Mouse (Mus musculus) left cerebral cortex, adult 9 months (tissue): Measurements from ENCODE around the gene Ccdc57.

ENCODE experiments used
- DNase-seq, 2 experiments: peaks; one replicate each; pipeline ENCODE4 v3.0.0; 2022; ENCODE audit warnings: low spot score in 2 of 2

Gene Ccdc57

GRCm38 (mm10) chr11:120951731-120952730 is 19.4 kb upstream of the Ccdc57 start:
- DNase-seq = no peak

- no peak for DNase-seq
Observed at GRCm38 (mm10) chr11:120951237-120951636, 18.6 kb upstream of the Ccdc57 start.

DNA sequence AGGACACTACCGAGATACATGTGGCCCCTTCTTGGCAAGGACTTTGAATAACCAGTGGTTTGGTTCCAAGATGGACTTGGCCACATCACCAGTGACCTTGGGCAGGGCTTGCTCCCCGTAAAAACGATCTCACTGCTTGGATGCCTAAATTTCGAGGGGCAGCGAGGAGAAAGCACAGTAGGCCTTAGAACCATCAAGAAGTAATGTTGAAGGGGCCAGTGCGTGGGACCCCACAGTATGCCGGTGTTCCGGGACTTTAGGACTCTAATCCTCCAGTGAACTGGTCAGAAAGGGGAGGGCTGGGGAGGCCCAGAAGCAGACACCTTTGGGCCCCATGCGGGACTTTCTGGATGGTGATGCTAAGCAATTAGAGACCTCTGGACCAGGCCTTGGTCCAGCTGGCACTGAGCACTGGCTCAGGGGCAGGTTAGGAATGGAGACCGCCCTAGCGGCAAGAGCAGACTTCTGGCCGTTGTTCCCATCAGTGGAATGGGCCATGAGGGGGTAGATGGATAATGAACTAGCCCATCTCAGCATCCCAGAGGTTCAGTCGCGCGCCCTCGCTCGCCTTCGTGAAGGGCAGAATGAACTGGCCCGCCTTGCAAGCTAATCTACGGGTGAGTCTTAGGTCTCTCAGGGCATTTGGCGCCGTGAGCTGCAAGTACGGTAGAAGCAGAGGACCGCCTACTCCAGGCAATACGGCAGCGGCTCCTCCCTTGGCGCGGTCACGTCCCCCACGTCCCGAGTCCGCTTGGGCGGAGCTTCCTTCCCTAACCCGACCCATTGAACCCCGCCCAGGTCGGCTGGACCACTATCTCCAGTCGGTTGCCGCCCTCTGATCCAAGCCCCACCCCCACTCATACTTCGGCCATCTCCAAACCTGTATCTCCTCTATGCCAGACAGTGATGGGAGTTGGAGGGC is 17.9 kb upstream of the Ccdc57 start:
- peak; percentile 68 to 84 for DNase-seq

- no peak for DNase-seq
Observed at GRCm38 (mm10) chr11:120949863-120950262, 17.2 kb upstream of the Ccdc57 start.

GRCm38 (mm10) chr11:120948861-120949851 is 16.5 kb upstream of the Ccdc57 start:
- no peak for DNase-seq

GRCm38 (mm10) chr11:120948328-120948727 is 15.7 kb upstream of the Ccdc57 start, which contains the start of gene Slc16a3:
Gene Slc16a3 (plus strand): TSS chr11:120948480.
- DNase-seq = no peak

- no peak for DNase-seq
Observed at GRCm38 (mm10) chr11:120945926-120946325, 13.3 kb upstream of the Ccdc57 start.

- DNase-seq = no peak
Observed at GRCm38 (mm10) chr11:120945266-120945665, 12.6 kb upstream of the Ccdc57 start.

GRCm38 (mm10) chr11:120940959-120941358 is 8.3 kb upstream of the Ccdc57 start:
- no peak for DNase-seq

DNA sequence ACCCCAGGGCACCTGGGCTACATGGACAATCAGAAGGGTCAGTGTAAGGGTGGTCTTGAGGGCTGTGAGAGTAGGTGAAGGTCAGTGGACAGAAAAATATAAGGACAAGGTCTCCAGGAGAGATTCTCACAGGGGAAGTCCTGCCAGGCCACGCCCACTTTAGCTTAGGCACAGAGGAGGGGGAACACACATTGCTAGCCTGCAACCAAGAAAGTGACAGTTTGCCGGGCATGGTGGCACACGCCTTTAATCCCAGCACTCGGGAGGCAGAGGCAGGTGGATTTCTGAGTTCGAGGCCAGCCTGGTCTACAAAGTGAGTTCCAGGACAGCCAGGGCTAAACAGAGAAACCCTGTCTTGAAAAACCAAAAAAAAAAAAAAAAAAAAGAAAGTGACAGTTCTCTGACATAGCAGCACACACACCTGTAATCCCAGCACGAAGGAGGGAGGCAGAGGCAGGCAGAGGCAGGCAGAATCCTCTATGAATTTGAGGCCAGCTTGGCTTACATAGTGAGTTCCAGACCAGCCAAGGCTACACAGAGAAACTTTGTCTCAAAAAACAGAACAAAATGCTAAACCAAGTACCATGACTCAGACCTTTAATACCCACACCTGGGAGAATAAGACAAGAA is 7.2 kb upstream of the Ccdc57 start:
- DNase-seq = no peak

GRCm38 (mm10) chr11:120938795-120939194 is 6.1 kb upstream of the Ccdc57 start:
- no peak for DNase-seq

DNA sequence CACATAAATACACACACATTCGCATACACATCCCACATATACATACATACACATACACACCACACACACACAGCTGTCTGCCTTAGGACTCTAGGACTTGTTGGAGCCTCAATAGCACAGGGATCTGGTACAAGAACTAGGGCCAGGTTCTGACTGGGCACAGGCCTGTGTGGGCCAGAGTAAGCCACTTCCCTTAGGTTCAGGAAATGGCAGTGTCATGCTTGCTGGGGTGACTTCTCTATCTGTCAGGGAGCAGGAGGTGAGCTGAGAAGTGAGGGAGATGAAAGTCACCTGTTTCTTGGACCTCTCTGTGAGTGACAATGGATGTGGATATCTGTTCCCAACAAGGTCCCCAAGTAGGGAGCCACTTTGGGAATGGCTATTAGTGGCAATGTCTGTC is 5.3 kb upstream of the Ccdc57 start:
- DNase-seq = no peak

DNA sequence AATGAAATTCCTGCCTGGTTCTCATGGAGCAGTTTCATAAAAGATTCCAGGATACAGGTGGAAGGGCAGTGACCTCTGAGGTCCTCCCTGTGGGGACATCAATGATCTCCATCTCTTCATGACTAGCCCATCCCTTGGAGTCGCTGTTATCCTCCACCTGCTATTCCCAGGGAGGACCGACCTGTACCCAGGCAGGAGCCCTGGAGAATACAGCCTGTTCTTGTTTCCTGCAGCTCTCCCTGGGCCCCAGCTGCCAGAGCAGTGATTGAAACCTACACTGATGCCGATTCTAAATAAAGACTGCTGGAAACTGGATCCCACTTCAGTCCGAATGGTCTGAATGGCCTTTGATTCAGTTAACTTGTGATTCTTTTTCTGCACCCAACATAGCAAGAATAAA is 1.2 kb downstream of the Ccdc57 start:
- DNase-seq = no peak

DNA sequence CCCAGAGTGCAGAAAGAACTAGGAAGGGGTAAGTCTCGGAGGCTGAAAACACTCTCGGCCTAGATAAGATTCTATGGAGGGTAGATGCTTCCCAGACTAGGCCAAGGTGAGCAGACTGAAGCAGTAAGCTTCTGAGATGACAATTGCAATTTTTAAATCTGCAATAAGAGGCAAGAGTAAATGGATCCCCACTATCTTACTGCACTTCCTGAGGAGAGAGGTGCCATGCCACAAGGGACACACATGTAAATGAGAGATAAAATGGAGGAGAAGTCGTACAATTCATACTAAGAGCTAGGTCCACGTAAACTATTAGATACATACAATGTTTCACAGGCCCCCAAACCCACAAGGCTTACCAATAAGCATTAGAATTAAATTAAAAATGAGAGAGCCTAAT is 4.2 kb downstream of the Ccdc57 start:
- DNase-seq = no peak

GRCm38 (mm10) chr11:120922528-120922927 is 10.1 kb downstream of the Ccdc57 start:
- no peak for DNase-seq

GRCm38 (mm10) chr11:120917756-120918155 is 14.9 kb downstream of the Ccdc57 start:
- no peak for DNase-seq

GRCm38 (mm10) chr11:120916477-120916876 is 16.2 kb downstream of the Ccdc57 start:
- DNase-seq = no peak

DNA sequence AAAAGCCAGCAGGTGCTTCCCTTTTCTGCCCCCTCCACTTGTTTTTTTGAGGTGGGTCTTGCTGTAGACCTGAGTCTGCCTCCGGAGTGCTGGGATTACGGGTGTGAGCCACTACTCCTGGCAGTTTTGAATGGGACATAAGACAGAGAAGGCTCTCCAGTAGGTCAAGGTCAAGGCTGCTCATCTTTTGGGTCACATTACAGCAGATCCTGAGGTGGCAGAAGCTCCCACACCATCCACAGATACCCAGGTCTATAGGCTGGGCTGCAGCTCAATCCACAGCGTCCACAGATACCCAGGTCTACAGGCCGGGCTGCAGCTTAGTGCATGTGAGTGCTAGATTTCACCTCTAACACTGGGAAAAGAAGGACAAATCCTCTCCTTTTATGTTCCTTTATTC is 18.9 kb downstream of the Ccdc57 start:
- DNase-seq = no peak

- DNase-seq = peak; percentile 27 to 77
Observed at GRCm38 (mm10) chr11:120905430-120905873, 27.2 kb downstream of the Ccdc57 start.

DNA sequence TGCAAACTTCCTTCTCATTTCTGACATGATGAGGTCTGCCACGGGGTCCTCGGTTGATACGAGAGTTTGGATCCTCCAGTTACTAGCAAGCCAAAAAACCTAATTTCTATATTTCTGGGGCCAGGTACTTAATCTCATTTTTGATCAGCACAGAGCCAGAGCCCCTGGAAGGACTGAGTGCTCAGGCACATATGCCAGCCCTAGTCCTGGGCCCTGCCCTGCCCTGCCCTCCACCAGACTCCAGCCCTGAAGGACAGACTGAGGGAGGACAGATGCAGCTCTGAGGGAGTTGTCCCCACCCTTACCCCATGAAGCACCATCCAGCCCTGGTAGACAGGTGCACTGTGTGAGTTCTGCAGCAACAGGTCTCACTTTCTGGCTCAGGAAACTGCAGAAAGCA is 28.1 kb downstream of the Ccdc57 start:
- DNase-seq = no peak
